Mouse (Mus musculus): ENCODE results near the gene Wdr82.
A peak's percentile ranks its signal among the peaks of the same experiment; 100 is the strongest.
"Not testable (repeated sequence)": the region's sequence is repeated elsewhere in the genome, so short reads cannot be mapped to it uniquely, and the experiment has no call there.

Gene Wdr82

GRCm38 (mm10) chr9:106166709-106167108, 4.0 kb upstream of the Wdr82 start:
- DNase-seq: no peak

GRCm38 (mm10) chr9:106167241-106167640, 3.5 kb upstream of the Wdr82 start:
- no peak for DNase-seq

- no peak for DNase-seq
Measured at GRCm38 (mm10) chr9:106167703-106168102, 3.0 kb upstream of the Wdr82 start.

GRCm38 (mm10) chr9:106169006-106169405, 1.7 kb upstream of the Wdr82 start:
- not testable (repeated sequence) for DNase-seq

- DNase-seq: no peak
Measured at GRCm38 (mm10) chr9:106169917-106170316, 811 bp upstream of the Wdr82 start.

GRCm38 (mm10) chr9:106171346-106172158, 824 bp downstream of the Wdr82 start:
- peak; percentile 85 for DNase-seq

GRCm38 (mm10) chr9:106172527-106172926, 1.8 kb downstream of the Wdr82 start:
- no peak for DNase-seq

- no peak for DNase-seq
Measured at GRCm38 (mm10) chr9:106173363-106173762, 2.6 kb downstream of the Wdr82 start.

GRCm38 (mm10) chr9:106175552-106176200, 4.9 kb downstream of the Wdr82 start:
- no peak for DNase-seq

- DNase-seq: no peak
Measured at GRCm38 (mm10) chr9:106176769-106177168, 6.0 kb downstream of the Wdr82 start.

- no peak for DNase-seq
Measured at GRCm38 (mm10) chr9:106177799-106178198, 7.1 kb downstream of the Wdr82 start.

GRCm38 (mm10) chr9:106179454-106179853, 8.7 kb downstream of the Wdr82 start:
- DNase-seq: no peak

GRCm38 (mm10) chr9:106179964-106180363, 9.2 kb downstream of the Wdr82 start:
- no peak for DNase-seq

- DNase-seq: no peak
Measured at GRCm38 (mm10) chr9:106182146-106182545, 11.4 kb downstream of the Wdr82 start.

GRCm38 (mm10) chr9:106183996-106184395, 13.3 kb downstream of the Wdr82 start:
- DNase-seq: no peak

GRCm38 (mm10) chr9:106191355-106191754, 20.6 kb downstream of the Wdr82 start:
- no peak for DNase-seq

GRCm38 (mm10) chr9:106192024-106192423, 21.3 kb downstream of the Wdr82 start:
- no peak for DNase-seq

- no peak for DNase-seq
Measured at GRCm38 (mm10) chr9:106192998-106193397, 22.3 kb downstream of the Wdr82 start.

- DNase-seq: no peak
Measured at GRCm38 (mm10) chr9:106193930-106194807, 23.4 kb downstream of the Wdr82 start.

GRCm38 (mm10) chr9:106195693-106196092, 25.0 kb downstream of the Wdr82 start:
- no peak for DNase-seq

GRCm38 (mm10) chr9:106197081-106197713, 26.5 kb downstream of the Wdr82 start:
- no peak for DNase-seq

- no peak for DNase-seq
Measured at GRCm38 (mm10) chr9:106197732-106198131, 27.0 kb downstream of the Wdr82 start.

- DNase-seq: peak; percentile 86
Measured at GRCm38 (mm10) chr9:106198962-106199458, 28.3 kb downstream of the Wdr82 start.

Data from kidney, adult 18-20 months (tissue).